Mouse (Mus musculus) intestine, postnatal 0 days (tissue): ENCODE measurements around the gene Egfl8. TPM values are rescaled to one million over a fixed set of nuclear protein-coding genes. Genes with fewer than 3 reads are reported as not detected.
A peak's percentile ranks its signal among the peaks of the same experiment; 100 is the strongest.

Source experiments
- ATAC-seq: fragments of 200-750 bp; cut with Nextera tagmentation; 2 replicates; pipeline ENCODE4 v1.8.0; 2017; ENCODE audit warnings: mild to moderate bottlenecking, moderate TSS enrichment, moderate library complexity
- H3K27ac ChIP-seq: fragments of 300-500 bp; sonication (generic); 2 replicates; pipeline ENCODE4 v1.5.1; 2014; ENCODE audit warnings: mild to moderate bottlenecking, low read depth, low read length, moderate library complexity
- H3K27me3 ChIP-seq: fragments of 300-500 bp; sonication (generic); replicated peaks from 2 replicates; pipeline ENCODE4 v1.6.1; 2014; ENCODE audit warnings: low read length, mixed read lengths; ENCODE audit not compliant: control insufficient read depth, insufficient read depth
- H3K36me3 ChIP-seq: fragments of 300-500 bp; sonication (generic); 2 replicates; pipeline ENCODE4 v1.6.1; 2014; ENCODE audit warnings: mild to moderate bottlenecking, moderate library complexity; ENCODE audit not compliant: control insufficient read depth, insufficient read depth
- H3K4me1 ChIP-seq: fragments of 300-500 bp; sonication (generic); replicated peaks from 2 replicates; pipeline ENCODE4 v1.6.1; 2014; ENCODE audit warnings: antibody characterized with exemption, low read length, mixed read lengths; ENCODE audit not compliant: control insufficient read depth, insufficient read depth
- H3K4me2 ChIP-seq: fragments of 300-500 bp; sonication (generic); replicated peaks from 2 replicates; pipeline ENCODE4 v1.6.1; 2014; ENCODE audit warnings: low read depth, mild to moderate bottlenecking, moderate library complexity
- H3K4me3 ChIP-seq: fragments of 300-500 bp; sonication (generic); 2 replicates; pipeline ENCODE4 v1.5.1; 2014; ENCODE audit warnings: low read depth, low read length
- H3K9ac ChIP-seq: fragments of 300-500 bp; sonication (generic); 2 replicates; pipeline ENCODE4 v1.6.1; 2014; ENCODE audit warnings: mild to moderate bottlenecking, low read depth, low read length
- H3K9me3 ChIP-seq: fragments of 300-500 bp; sonication (generic); 2 replicates; pipeline ENCODE4 v1.6.1; 2016; ENCODE audit warnings: mixed run types; ENCODE audit not compliant: control insufficient read depth
- CTCF ChIP-seq: sonication (generic); IDR thresholded peaks from 2 replicates; pipeline ENCODE4 v1.5.1; 2016; ENCODE audit warnings: low read depth, mild to moderate bottlenecking, control low read depth, antibody characterized with exemption, moderate library complexity
- WGBS: fragments of 180-500 bp; shearing (Covaris S2); extraction: QIAGEN DNeasy Blood & Tissue Kit; methylation state at CpG from one replicate; pipeline ENCODE4 v1.1.7; 2014; 5-methylcytosine and 5-hydroxymethylcytosine counted together
- polyA plus RNA-seq: library from polyadenylated mRNA; unstranded; fragments of >200 nt; fragmentation: Nextera tagmentation; extraction: Ambion mirVana; gene quantifications from 2 replicates; pipeline ENCODE4 v1.2.1, GENCODE M21; 2015

The Egfl8 gene
- polyA plus RNA-seq, 1 experiment from 2014 or later = 2.5 TPM

DNA sequence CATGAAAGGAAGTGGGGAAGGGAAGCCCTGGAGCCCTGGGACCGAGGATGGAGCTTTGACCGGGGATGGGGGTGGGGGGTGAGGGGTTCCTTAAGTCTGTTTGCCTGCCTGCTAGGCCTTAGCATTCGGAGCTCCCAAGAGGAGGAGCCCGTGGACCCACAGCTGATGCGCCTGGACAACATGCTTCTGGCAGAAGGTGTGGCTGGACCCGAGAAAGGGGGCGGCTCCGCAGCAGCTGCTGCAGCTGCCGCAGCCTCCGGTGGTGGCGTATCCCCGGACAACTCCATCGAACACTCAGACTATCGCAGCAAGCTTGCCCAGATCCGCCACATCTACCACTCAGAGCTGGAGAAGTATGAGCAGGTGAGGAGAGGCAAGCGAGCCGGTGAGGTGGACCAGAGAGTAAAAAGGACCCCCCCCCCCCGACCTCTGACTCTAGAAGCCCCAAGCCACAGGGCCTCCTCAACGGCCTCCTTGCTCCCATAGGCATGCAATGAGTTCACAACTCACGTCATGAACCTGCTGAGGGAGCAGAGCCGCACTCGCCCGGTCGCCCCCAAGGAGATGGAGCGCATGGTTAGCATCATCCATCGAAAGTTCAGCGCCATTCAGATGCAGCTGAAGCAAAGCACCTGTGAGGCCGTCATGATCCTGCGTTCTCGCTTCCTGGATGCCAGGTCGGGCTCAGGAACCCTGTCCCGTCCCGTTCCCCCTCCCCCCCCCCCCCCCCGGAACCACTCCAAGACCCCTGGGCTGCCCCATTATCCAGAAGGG is 21.8 kb downstream of the Egfl8 start:
- Histone ChIP-seq H3K9me3 (no peaks in the 10 kb centered on the region), H3K27me3 (no peaks in the 10 kb centered on the region), H3K27ac (no peak overlapping the region), H3K4me1 (0 out of 2 replicates have a peak, but pooled peaks cover 5% of the 10 kb centered on the region), H3K4me2 (peak overlapping the region; percentile 99), H3K4me3 (peak overlapping the region; percentile 69), H3K9ac (0 out of 2 replicates have a peak overlapping the region, but pooled peaks have one; percentile 13), H3K36me3 (peaks cover 25% of the 10 kb centered on the region; the same call in 1 of the 2 replicates)
- WGBS = 44% methylated on average over 33 of the region's 34 CpGs
- TF ChIP-seq CTCF = peak; percentile 48
- ATAC-seq = no peak

DNA sequence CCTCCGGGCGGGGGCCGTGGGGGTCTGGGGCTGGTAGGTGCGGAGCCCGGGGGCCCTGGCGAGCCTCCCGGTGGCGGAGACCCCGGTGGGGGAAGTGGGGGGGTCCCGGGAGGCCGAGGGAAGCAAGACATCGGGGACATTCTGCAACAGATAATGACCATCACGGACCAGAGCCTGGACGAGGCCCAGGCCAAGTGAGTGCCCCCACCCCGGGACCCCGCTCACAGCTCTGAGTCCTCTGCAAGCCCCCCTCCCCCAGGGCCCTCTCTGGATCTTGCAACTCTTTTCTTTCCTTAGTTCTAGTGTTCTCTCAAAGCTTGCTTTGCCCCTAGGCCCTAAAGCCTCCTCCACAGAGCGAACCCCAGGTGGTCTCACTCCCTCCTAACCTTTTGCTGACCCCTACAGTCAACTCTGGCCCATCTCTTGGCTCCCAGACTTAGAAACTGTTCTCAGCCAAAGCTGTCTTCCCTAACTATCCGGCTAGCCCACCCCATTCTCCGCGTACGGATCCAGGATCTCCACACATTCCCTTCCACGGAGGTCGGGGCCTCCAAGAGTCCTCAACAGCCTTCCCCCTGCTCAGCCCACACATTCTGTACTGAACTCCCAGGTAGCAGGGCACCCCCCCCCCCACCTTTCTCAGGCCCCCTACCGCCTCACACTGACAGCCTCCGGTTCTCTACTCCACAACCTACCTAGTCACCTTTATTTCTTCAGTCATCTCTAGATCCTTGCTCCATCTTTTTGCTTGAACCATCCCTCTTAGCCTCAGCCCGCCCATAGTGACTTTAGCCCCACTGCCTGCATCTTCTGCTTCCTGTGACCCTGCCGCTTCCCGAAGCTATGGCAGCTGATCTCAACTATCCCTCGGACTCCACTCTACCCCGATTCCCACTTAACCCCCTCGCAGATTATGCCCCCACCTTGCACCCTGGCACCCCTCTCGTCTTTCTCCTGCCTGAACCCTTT is 22.9 kb downstream of the Egfl8 start:
- TF ChIP-seq CTCF = no peak
- Histone ChIP-seq H3K27ac (peak overlapping the region; percentile 87), H3K9me3 (no peaks in the 10 kb centered on the region)

DNA sequence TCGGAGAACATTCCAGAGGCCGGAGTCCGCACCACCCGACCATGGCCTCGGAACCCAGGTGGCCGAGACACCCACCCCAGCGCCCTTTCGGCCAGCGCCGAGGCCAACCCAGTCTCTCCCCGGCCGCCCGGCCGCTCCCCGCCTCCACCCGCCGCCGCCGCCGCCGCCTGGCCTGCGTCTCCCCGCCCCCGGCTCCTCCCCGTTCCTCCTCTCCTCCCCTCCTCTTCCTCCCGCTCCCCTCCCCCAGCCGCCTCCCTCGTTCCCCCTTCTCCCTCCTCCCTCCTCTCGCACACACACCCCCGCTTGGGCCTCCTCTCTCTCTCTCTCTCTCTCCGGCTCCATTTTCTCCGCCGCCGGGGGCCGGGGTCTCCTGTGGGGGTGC is 23.8 kb downstream of the Egfl8 start:
- no peaks in the 10 kb centered on the region for H3K27me3 ChIP-seq
- H3K27ac ChIP-seq = peak overlapping the region; percentile 87
- no peak for TF ChIP-seq CTCF
- H3K9me3 ChIP-seq = no peaks in the 10 kb centered on the region
- peak overlapping the region; percentile 99 for H3K4me2 ChIP-seq
- peak overlapping the region; percentile 78 for H3K9ac ChIP-seq
- 1% methylated on average over 21 of the region's 35 CpGs for WGBS
- peaks cover 25% of the 10 kb centered on the region; the same call in 1 of the 2 replicates for H3K36me3 ChIP-seq
- H3K4me1 ChIP-seq = peaks cover 8% of the 10 kb centered on the region; the same call in 1 of the 2 replicates
- peak; percentile 43 for ATAC-seq
- H3K4me3 ChIP-seq = peak overlapping the region; percentile 69

More for the DNA sequence above, 22.9 kb downstream of the Egfl8 start:
- WGBS = 2% methylated on average over 26 of the region's 32 CpGs
- Histone ChIP-seq H3K4me3 (peak overlapping the region; percentile 69), H3K4me1 (peaks cover 8% of the 10 kb centered on the region; the same call in 1 of the 2 replicates), H3K27me3 (no peaks in the 10 kb centered on the region), H3K4me2 (peak overlapping the region; percentile 99), H3K36me3 (peaks cover 25% of the 10 kb centered on the region; the same call in 1 of the 2 replicates), H3K9ac (peak overlapping the region; percentile 78)
- ATAC-seq = peak; percentile 21; the same call in 1 of the 2 replicates

DNA sequence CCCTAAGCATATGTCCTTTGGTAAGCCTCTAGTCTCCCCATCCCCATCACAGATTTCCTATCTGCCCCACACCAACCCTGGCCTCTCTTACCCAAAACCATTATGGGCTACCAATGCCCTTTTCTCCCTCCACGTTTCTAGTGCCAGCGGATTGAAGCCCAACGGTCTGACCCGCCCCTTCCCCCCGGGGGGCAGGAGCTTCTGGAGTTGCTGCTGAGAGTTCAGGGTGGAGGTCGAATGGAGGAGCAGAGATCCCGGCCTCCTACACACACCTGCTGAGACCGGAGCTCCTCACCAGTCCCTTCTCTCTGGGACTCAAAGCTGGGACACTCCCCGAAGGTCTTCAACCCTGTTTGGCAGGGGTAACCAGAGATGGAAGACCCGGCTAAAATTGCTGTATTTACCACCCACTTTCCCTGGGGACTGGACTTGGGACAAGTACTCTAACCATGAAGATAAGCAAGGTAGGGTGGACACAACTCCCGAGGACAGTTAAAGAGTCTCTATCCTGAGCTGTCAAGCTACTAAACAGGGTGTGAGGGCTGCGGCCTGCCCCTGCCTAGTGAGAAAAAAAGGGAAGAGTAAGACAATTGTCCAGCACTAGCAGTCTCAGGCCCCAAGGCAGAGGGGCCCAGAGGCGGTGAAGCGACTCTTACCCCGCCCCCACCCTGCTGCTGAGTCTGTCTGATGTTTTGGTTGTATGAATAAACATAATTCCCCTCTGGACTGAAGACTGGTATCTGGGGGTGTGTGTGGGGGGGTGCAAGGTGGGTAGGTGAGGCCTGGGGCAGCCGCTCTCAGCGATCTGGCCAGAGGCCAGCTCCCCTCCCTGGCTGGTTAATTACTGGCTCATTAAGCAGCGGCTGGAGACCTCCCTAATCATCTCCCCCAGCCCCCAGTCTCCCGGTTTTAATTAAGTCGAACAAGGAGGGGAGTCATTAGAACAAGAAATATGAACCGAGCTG is 24.5 kb downstream of the Egfl8 start, which contains the start of gene Pbx2:
Gene Pbx2 (plus strand): TSS at position 238 of the 965 bp plus-strand sequence.
- Histone ChIP-seq H3K36me3 (peaks cover 22% of the 10 kb centered on the region; the same call in 1 of the 2 replicates), H3K9ac (peak within 1 kb of the TSS; percentile 78), H3K27ac (peak within 1 kb of the TSS; percentile 87), H3K27me3 (no peaks in the 10 kb centered on the region), H3K4me2 (peak within 1 kb of the TSS; percentile 99), H3K9me3 (no peaks in the 10 kb centered on the region), H3K4me1 (peaks cover 8% of the 10 kb centered on the region; the same call in 1 of the 2 replicates), H3K4me3 (peak within 1 kb of the TSS; percentile 69)
- TF ChIP-seq CTCF = no peak
- ATAC-seq = no peak
- WGBS = 10% methylated on average over 21 of the region's 21 CpGs
